Mouse (Mus musculus): ENCODE data around the gene Glmn.

The Glmn gene

DNA sequence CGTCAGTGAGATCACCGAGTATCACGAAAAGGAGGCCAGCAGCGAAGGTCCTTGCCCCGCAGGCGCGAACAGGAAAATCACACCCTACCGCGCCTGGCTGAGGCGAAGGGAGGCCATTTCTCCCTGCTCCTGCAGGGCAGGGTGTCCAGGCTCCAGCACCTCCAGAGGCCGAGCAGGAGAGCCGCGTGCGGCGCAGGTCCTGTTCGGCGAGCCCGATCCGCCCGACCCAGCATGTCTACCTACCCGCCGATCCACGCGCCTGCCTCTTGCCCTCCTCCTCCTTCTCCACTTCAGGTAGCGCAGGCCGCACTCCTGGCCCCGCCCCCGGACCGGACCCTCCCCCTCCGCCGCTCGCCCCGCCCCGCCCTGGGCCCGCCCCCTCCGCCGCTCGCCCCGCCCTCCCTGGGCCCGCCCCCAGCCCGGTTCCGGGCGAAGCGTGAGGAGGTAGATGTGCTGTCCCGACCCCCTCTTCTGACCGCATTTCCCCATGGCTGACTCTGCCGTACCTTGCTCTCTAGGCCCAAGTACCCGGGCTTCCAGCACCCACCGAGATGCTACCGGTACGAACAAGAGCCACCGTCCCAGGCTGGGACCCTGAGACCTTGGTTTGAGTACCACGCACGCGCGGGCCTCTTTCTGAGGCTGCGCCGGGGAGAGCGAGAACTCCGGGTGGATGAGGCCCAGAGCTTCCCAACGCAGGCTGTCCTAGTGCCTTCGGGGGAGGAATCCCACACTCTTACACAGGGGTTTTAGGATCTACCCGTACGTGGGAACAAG is at the start of gene Glmn, which contains the start of gene Rpap2:
Glmn (minus strand) TSS at position 588 of the 777 bp plus-strand sequence.
Rpap2 (plus strand) TSS at position 73 of the 777 bp plus-strand sequence.
- DNase-seq, result peak; percentile 91

GRCm38 (mm10) chr5:107645935-107646334 is 48.2 kb upstream of the Glmn start:
- DNase-seq, result no peak

DNA sequence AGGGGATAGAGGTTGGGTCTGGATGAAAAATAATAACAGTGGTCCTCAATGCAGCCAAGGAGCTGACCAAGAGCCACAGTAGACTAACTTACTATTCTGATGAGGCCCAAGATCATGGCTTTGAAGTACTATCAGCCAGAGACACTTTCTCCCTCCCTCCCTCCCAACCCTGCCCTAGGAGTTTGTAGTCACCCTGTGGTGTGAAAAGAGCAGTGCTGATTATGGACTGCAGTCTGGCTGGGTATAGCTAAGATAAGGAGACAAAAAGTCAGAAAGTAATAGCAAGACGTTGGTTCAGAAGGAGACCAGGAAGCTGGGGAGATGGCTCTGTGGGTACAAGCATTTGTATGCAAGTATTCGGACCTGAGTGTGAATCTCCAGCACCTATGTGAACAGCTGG is 46.9 kb upstream of the Glmn start:
- DNase-seq, result no peak

GRCm38 (mm10) chr5:107638366-107638765 is 40.7 kb upstream of the Glmn start:
- DNase-seq, result peak; percentile 30

DNA sequence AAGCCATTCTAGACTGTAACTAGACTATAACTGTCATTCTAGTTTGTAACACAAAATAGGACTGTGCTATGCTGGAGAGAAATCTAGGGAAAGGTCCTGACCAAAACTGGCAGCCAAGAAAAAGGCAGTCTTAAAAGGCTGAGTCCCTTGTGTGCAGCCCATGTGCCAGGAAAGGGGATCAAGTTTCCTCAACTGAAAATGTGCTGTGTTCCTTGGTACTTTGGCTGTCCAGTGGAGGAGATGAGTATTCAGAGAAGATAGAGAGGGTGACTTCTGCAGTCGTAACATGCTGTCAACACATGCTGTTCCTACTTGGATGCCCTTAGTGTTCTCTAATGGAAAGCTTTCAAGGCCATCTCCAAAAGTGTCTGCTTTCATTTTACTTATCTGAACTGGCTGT is 39.4 kb upstream of the Glmn start:
- DNase-seq, result no peak

- no peak for DNase-seq
Measured at GRCm38 (mm10) chr5:107633651-107634050, 36.0 kb upstream of the Glmn start.

- DNase-seq, result no peak
Measured at GRCm38 (mm10) chr5:107621327-107621726, 23.6 kb upstream of the Glmn start.

- DNase-seq, result no peak
Measured at GRCm38 (mm10) chr5:107617986-107618385, 20.3 kb upstream of the Glmn start.

GRCm38 (mm10) chr5:107611224-107611623 is 13.5 kb upstream of the Glmn start:
- DNase-seq, result peak; percentile 79

- DNase-seq, result no peak
Measured at GRCm38 (mm10) chr5:107598380-107598779, 692 bp upstream of the Glmn start.

DNA sequence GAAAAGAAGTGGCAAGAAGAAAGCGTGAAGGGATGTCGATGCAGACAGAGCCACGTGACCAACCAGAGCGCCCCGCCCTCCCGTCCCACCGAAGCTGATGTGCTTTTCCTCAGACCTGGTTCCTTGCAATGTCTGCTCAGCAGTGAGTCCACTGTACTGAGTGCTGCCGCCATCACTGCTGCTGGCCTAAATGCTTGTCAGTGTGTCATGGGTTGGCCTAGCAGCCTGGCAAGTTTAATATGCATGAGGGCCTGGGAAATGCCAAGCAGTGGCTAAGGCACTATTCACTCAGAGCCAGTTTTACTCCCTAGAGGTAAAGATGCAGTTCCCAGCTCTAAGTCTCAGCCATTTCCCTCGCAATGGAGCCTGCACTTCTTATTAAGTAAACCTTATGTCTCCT is 28.5 kb downstream of the Glmn start:
- no peak for DNase-seq

DNA sequence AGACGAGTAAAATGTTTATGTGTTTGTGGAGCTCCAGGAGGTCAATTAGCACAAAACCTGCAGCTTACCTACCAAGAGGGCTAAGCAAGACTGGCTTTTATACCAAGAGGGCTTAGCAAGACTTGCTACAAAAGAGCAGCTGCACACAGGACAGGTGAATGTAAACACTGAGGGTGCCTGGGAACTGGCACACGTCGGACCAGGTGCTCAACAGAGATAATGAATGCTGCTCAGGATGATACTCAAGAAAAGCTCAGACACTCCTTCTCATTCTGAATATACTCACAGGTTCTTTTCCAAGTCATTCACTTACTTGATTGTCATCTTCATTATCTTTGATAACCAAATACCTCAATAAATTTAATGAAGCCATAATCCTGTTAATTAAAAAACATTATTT is 40.7 kb downstream of the Glmn start:
- no peak for DNase-seq

DNA sequence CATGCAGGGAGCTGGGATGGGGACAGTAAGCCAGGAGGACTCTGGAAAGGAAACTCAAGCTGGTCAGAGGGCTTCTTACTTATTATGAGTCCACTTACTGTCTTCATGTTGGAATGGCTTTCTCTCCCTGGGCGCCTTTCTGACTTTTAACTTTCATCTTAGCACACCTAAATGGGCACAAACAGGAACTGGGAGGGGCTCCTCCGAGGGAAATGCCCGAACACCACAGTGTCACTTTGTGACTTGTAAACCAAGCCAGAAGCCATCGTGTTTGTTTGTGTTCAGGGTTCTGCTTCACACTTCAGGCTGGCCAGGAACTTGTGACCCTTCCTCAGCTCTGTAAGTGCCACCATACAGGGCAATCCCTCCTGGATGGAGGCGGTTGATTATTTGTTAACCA is 43.4 kb downstream of the Glmn start:
- DNase-seq, result no peak

GRCm38 (mm10) chr5:107548444-107548843 is 49.2 kb downstream of the Glmn start:
- DNase-seq, result no peak

DNA sequence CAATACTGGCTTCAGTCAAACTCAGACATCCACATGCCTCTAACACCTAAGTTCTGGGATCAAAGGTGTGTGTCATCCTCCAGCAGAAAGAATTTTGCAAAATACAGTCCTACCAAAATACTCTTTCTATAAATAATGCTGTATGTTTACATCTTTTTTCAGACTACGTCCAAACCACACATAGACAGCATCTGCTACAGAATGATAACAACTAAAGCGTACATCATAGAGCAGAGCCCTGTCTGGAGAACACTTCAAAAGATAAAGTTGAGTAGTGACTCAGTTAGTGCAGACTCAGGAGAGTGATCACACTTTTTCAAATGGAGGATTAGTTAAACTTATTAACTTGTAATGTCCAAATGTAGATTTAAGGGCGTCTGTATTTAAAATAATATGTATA is 49.7 kb downstream of the Glmn start:
- DNase-seq, result no peak

DNA sequence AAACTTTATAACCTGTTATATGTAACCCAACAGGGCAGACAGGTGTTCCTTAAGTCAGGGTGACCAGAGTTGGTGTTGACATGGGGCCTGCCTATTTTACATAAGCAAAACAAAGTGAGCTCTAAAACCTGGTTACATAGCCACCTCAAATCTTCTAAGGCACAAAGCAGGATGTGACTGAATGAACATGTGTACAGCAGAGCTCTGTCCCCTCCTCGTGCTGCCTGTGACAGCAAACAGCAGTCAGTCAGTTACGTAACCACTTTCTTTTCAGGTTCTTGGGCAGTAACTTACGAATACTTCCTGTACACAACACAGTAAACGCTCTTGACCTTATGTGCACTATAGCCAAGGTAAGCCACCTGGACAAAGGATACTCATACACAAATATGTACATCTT is 51.8 kb downstream of the Glmn start:
- DNase-seq, result no peak

DNA sequence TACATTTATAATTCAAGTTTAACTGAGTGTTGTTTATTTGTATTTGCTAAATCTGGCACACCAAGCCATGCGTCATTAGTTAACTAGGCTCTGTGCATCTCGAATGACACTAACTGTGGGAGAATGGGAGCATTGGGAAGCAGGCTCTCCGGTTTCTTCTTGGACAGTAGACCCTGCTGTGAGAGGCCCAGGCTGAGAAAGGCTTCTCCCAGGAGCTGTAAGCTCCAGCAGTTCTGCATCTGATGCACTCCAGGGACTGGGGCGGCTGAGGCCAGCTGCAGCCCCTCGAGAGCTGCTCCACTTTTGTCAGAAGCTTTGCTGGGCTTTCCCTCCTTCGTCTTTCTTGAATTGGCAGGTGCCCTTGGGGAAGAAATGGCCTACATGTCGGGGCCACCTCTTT is 56.0 kb downstream of the Glmn start:
- DNase-seq, result no peak

GRCm38 (mm10) chr5:107534581-107534980 is 63.1 kb downstream of the Glmn start, which contains the start of gene 1700028K03Rik:
1700028K03Rik (plus strand) TSS chr5:107534709.
- no peak for DNase-seq

DNA sequence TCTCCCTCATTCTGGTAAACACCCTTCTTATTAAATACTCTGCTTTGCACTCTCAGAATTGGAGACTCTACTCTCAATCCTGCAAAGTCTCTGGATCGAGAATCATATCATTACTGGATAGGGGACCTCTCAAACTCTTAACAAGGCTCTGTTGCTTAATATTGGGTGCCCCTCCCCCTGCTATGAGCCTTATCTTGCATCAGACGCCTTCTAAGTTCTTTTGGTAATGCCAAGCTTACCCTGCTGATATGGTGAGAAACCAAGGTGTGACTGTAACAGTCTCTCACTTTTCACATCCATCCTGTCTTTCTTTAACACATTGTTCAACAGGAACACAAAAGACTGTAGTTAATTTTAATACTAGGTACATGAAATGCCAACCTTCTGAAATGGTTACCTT is 64.1 kb downstream of the Glmn start:
- DNase-seq, result no peak

- no peak for DNase-seq
Measured at GRCm38 (mm10) chr5:107528856-107529255, 68.8 kb downstream of the Glmn start.

GRCm38 (mm10) chr5:107524281-107524680 is 73.4 kb downstream of the Glmn start:
- no peak for DNase-seq

- no peak for DNase-seq
Measured at GRCm38 (mm10) chr5:107521897-107522296, 75.8 kb downstream of the Glmn start.

DNA sequence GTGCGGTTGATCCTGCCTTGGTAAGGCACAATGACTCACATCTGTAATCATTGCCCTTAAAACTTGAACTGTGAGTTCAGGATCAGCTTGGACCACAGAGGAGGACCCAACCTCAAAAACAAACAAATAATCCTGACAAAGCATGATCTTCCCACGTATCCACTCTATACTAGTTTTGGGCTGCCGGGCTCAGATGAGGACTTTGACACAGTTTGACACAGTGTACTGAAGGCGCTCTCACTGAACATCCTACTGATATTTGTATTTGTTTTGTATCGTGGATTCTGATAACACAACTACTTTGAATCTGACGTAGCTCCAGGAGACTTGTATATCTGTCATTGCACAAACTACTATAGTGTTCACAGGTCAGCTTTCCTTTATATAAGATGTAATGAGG is 76.3 kb downstream of the Glmn start:
- DNase-seq, result no peak

DNA sequence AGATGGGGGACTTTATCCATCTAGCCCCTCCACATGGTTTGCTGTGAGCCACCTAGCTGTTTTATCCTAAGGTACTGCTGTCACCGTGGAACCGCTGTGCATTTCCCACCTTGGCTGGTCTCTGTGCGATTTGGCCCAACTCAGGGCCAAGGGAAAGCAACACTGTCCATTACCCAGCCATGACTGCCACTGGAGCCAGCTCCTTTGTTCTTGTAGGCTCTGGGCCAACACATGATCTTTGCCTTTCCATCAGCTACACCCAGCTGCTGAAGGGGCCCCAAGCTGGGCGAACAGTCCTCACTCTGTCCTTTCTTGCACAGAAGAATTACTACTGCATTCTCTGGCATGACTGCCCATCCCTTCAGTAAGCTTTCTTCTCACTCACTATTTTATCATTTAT is 79.1 kb downstream of the Glmn start:
- no peak for DNase-seq

- no peak for DNase-seq
Measured at GRCm38 (mm10) chr5:107516087-107516486, 81.6 kb downstream of the Glmn start.
